Mouse (Mus musculus) CH12.LX (cell line): Measurements from ENCODE around the gene Cd300e. TPM values are rescaled to one million over a fixed set of nuclear protein-coding genes. Genes with fewer than 3 reads are reported as not detected.

Source experiments
- DNase-seq: peaks from one replicate; pipeline ENCODE4 v3.0.0-alpha.2; 2013; ENCODE audit errors: extremely low read depth
- H3K27ac ChIP-seq: 2 replicates; pipeline ENCODE4 v1.5.1; 2012; ENCODE audit warnings: low read depth, mild to moderate bottlenecking, control low read depth, moderate library complexity; ENCODE audit not compliant: insufficient read depth
- H3K27me3 ChIP-seq: replicated peaks from 2 replicates; pipeline ENCODE3; 2012; ENCODE audit warnings: inconsistent platforms
- H3K36me3 ChIP-seq, 2 experiments: replicated peaks in 1 of 2; 2 replicates each; pipeline versions ENCODE3 to v1.6.1; 2012; ENCODE audit warnings: inconsistent platforms in 1 of 2, low read length in 1 of 2, mild to moderate bottlenecking in 1 of 2, mixed read lengths in 1 of 2, moderate library complexity in 1 of 2; ENCODE audit not compliant: control insufficient read depth in 1 of 2, insufficient read depth in 1 of 2
- H3K4me1 ChIP-seq, 2 experiments: 2 replicates each; pipeline ENCODE4 v1.6.1; 2012; ENCODE audit warnings: inconsistent platforms in 1 of 2, moderate library complexity in 1 of 2; ENCODE audit not compliant: insufficient read depth in 2 of 2, control insufficient read depth in 1 of 2
- H3K4me2 ChIP-seq: 2 replicates; pipeline ENCODE4 v1.6.1; 2012; ENCODE audit warnings: low read depth, mild to moderate bottlenecking, control low read depth; ENCODE audit not compliant: poor library complexity, insufficient read depth, severe bottlenecking
- H3K4me3 ChIP-seq, 3 experiments: fragments of 150-350 bp in 1 of 3; sonication (generic) in 1 of 3; replicated peaks in 1 of 3; 2 replicates each; pipeline versions ENCODE3 to v1.5.1; 2011 to 2012; ENCODE audit warnings: low read depth in 2 of 3, low read length in 2 of 3, mild to moderate bottlenecking in 2 of 3, moderate library complexity in 2 of 3, control low read depth in 1 of 3, improper control_type of control experiment in 1 of 3, inconsistent platforms in 1 of 3, mixed read lengths in 1 of 3; ENCODE audit not compliant: poor library complexity in 1 of 3
- H3K79me2 ChIP-seq: replicated peaks from 2 replicates; pipeline ENCODE4 v1.6.1; 2012; ENCODE audit warnings: mild to moderate bottlenecking, moderate library complexity; ENCODE audit not compliant: control insufficient read depth, poor library complexity, insufficient read depth, severe bottlenecking; ENCODE audit errors: extremely low read depth
- H3K9ac ChIP-seq: 2 replicates; pipeline ENCODE4 v1.6.1; 2012; ENCODE audit warnings: low read depth, mild to moderate bottlenecking, control low read depth, moderate library complexity; ENCODE audit not compliant: insufficient read depth
- H3K9me3 ChIP-seq: replicated peaks from 2 replicates; pipeline ENCODE3; 2012; ENCODE audit warnings: low read length, inconsistent platforms, mixed read lengths
- BHLHE40 ChIP-seq: IDR thresholded peaks from 2 replicates; pipeline ENCODE4 v1.6.1; 2011; ENCODE audit warnings: mild to moderate bottlenecking, low read depth, low read length, improper control_type of control experiment
- CHD2 ChIP-seq: IDR thresholded peaks from 2 replicates; pipeline ENCODE4 v1.6.1; 2011; ENCODE audit warnings: low read length, improper control_type of control experiment
- CTCF ChIP-seq, 2 experiments: IDR thresholded peaks in 1 of 2; conservative IDR thresholded peaks in 1 of 2; 2 replicates each; pipeline ENCODE4 v1.5.1; 2011 to 2012; ENCODE audit warnings: low read depth in 2 of 2, low read length in 2 of 2, improper control_type of control experiment in 1 of 2, inconsistent platforms in 1 of 2, mild to moderate bottlenecking in 1 of 2, moderate library complexity in 1 of 2
- E2F4 ChIP-seq: IDR thresholded peaks from 2 replicates; pipeline ENCODE4 v1.6.1; 2011; ENCODE audit warnings: low read depth, low read length, improper control_type of control experiment; ENCODE audit not compliant: insufficient replicate concordance
- ELF1 ChIP-seq: IDR thresholded peaks from 2 replicates; pipeline ENCODE4 v1.6.1; 2014; ENCODE audit warnings: low read depth, mild to moderate bottlenecking, inconsistent platforms, low read length, improper control_type of control experiment
- EP300 ChIP-seq: IDR thresholded peaks from 2 replicates; pipeline ENCODE4 v1.6.1; 2011; ENCODE audit warnings: low read length, improper control_type of control experiment
- GABPA ChIP-seq: IDR thresholded peaks from 2 replicates; pipeline ENCODE4 v1.6.1; 2012; ENCODE audit warnings: low read depth, low read length, improper control_type of control experiment, inconsistent platforms; ENCODE audit not compliant: insufficient replicate concordance
- HCFC1 ChIP-seq: IDR thresholded peaks from 2 replicates; pipeline ENCODE4 v1.6.1; 2012; ENCODE audit warnings: low read depth, mild to moderate bottlenecking, inconsistent platforms, low read length, improper control_type of control experiment
- IRF4 ChIP-seq: IDR thresholded peaks from 2 replicates; pipeline ENCODE4 v1.6.1; 2014; ENCODE audit warnings: low read depth, mild to moderate bottlenecking, inconsistent platforms, low read length, improper control_type of control experiment
- JUND ChIP-seq: conservative IDR thresholded peaks from 2 replicates; pipeline ENCODE4 v1.6.1; 2011; ENCODE audit warnings: low read depth, low read length, improper control_type of control experiment
- MAX ChIP-seq: IDR thresholded peaks from 2 replicates; pipeline ENCODE4 v1.6.1; 2011; ENCODE audit warnings: low read length, improper control_type of control experiment
- MEF2A ChIP-seq: IDR thresholded peaks from 2 replicates; pipeline ENCODE4 v1.6.1; 2014; ENCODE audit warnings: low read depth, mild to moderate bottlenecking, inconsistent platforms, low read length, improper control_type of control experiment, borderline replicate concordance
- MXI1 ChIP-seq: IDR thresholded peaks from 2 replicates; pipeline ENCODE4 v1.6.1; 2011; ENCODE audit warnings: mild to moderate bottlenecking, low read depth, low read length, improper control_type of control experiment
- MYC ChIP-seq: IDR thresholded peaks from 2 replicates; pipeline ENCODE4 v1.6.1; 2011; ENCODE audit warnings: low read depth, mild to moderate bottlenecking, improper control_type of control experiment, low read length
- NELFE ChIP-seq: IDR thresholded peaks from 2 replicates; pipeline ENCODE4 v1.6.1; 2011; ENCODE audit warnings: low read depth, low read length, improper control_type of control experiment
- NRF1 ChIP-seq: IDR thresholded peaks from 2 replicates; pipeline ENCODE4 v1.6.1; 2014; ENCODE audit warnings: low read depth, mild to moderate bottlenecking, inconsistent platforms, low read length, improper control_type of control experiment, moderate library complexity
- POLR2A ChIP-seq: IDR thresholded peaks from 2 replicates; pipeline ENCODE4 v1.6.1; 2011; ENCODE audit warnings: low read depth, mild to moderate bottlenecking, improper control_type of control experiment, low read length
- SMC3 ChIP-seq: IDR thresholded peaks from 2 replicates; pipeline ENCODE4 v1.6.1; 2011; ENCODE audit warnings: low read depth, low read length, improper control_type of control experiment
- UBTF ChIP-seq: IDR thresholded peaks from 2 replicates; pipeline ENCODE4 v1.6.1; 2012; ENCODE audit warnings: low read depth, mild to moderate bottlenecking, inconsistent platforms, low read length, improper control_type of control experiment, moderate library complexity
- USF1 ChIP-seq: IDR thresholded peaks from 2 replicates; pipeline ENCODE4 v1.6.1; 2014; ENCODE audit warnings: low read depth, mild to moderate bottlenecking, inconsistent platforms, low read length, improper control_type of control experiment
- ZC3H11A ChIP-seq: IDR thresholded peaks from 2 replicates; pipeline ENCODE4 v1.6.1; 2012; ENCODE audit warnings: low read depth, mild to moderate bottlenecking, inconsistent platforms, low read length, improper control_type of control experiment
- ZMIZ1 ChIP-seq: IDR thresholded peaks from 2 replicates; pipeline ENCODE4 v1.6.1; 2012; ENCODE audit warnings: low read depth, mild to moderate bottlenecking, inconsistent platforms, low read length, improper control_type of control experiment
- ZNF384 ChIP-seq: IDR thresholded peaks from 2 replicates; pipeline ENCODE4 v1.6.1; 2012; ENCODE audit warnings: low read depth, low read length, improper control_type of control experiment, inconsistent platforms
- dilution Hi-C: fragments of 300-500 bp; cut with MboI; formaldehyde crosslinking; loops from 2 replicates; pipeline ENCODE4 v1.14.3; 2020; ENCODE audit warnings: low sequenced_read_pairs; ENCODE audit not compliant: extremely low pct_unique_long_range_greater_than_20kb, extremely low pct_ligation_motif_present
- in situ Hi-C: fragments of 300-500 bp; cut with MboI; formaldehyde crosslinking; loops from 3 replicates; pipeline ENCODE4 v1.14.3; 2019; ENCODE audit warnings: low sequenced_read_pairs, low pct_ligation_motif_present, low pct_unique_long_range_greater_than_20kb, mixed read lengths
- polyA plus RNA-seq: library from polyadenylated mRNA; unstranded; fragments of >175 nt; gene quantifications from 2 replicates; pipeline ENCODE4 v1.2.1, GENCODE M21; 2012; ENCODE audit warnings: low read depth; ENCODE audit not compliant: insufficient read length
- total RNA-seq, 2 experiments: library from RNA; depleted of rRNA; stranded (reverse); fragments of 300-350 nt in 1 of 2; fragments of >200 nt in 1 of 2; gene quantifications; 2 replicates each; pipeline ENCODE4 v1.2.3; 2012 to 2014

The Cd300e gene
- total and polyA plus RNA-seq, 3 experiments = not detected

DNA sequence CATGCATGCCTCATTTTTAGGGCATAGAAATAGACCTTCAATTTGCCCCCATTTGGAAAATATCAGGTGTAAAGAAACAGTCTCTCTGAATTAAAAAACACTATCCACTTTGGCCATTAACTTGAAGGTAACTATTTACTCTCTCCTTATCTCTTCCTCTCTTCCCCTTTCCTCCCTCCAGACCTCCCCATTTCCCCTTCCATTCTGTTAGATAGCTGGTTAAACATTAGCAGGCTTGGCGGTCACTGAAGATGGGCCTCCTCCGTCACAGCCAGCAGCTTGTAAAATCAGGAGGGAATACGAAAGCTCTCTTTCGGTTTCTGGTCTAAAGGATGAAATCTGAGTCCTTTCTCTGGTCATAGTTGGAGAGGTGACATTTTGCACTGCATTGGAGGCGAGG is 13.9 kb upstream of the Cd300e start:
- no peak overlapping the region for H3K4me3 ChIP-seq
- no peak overlapping the region for H3K27ac ChIP-seq
- H3K4me1 ChIP-seq = peaks cover 5 to 12% of the 10 kb centered on the region in 2 experiments; a peak in 3 of 4 replicates
- dilution Hi-C loops = no loop called here
- H3K9me3 ChIP-seq = peaks cover 6% of the 10 kb centered on the region
- 0 out of 2 replicates have a peak, but pooled peaks have one; percentile 40 for TF ChIP-seq UBTF
- TF ChIP-seq ZC3H11A = no peak
- no peaks in the 10 kb centered on the region for H3K79me2 ChIP-seq
- in situ Hi-C loops = no loop called here
- H3K4me2 ChIP-seq = no peak overlapping the region
- H3K9ac ChIP-seq = no peak overlapping the region
- DNase-seq = no peak
- no peaks in the 10 kb centered on the region for H3K36me3 ChIP-seq
- H3K27me3 ChIP-seq = peaks cover 50% of the 10 kb centered on the region

DNA sequence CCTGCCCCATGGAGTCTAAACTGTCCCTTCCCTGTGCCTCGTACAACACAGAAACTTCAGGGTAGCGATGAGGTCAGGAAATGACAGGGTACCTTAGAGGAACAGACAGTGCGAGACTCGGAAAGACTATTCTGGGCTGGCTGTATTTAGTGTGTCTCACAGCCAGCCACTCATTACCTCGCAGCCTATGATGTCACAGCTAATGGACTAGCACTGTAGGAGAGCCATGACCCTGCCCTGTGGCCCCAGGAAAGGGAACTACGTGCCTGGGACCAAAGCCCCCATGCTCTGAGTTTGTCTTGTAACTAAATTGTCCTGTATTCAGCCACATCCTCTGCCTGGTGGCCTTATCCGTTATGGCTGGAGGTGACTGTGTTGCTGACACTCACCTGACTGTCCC is 13.4 kb upstream of the Cd300e start:
- Histone ChIP-seq H3K27ac (no peak overlapping the region), H3K4me2 (no peak overlapping the region), H3K4me3 (no peak overlapping the region), H3K4me1 (peaks cover 5 to 12% of the 10 kb centered on the region in 2 experiments; a peak in 3 of 4 replicates), H3K9ac (no peak overlapping the region), H3K9me3 (peaks cover 6% of the 10 kb centered on the region), H3K79me2 (no peaks in the 10 kb centered on the region), H3K27me3 (peaks cover 54% of the 10 kb centered on the region), H3K36me3 (no peaks in the 10 kb centered on the region)
- in situ Hi-C loops = no loop called here
- dilution Hi-C loops = no loop called here
- no peak for DNase-seq
- no peak for TF ChIP-seq ZNF384
- TF ChIP-seq E2F4 = no peak
- no peak for TF ChIP-seq JUND
- TF ChIP-seq USF1 = no peak
- no peak for TF ChIP-seq NELFE
- no peak for TF ChIP-seq IRF4

DNA sequence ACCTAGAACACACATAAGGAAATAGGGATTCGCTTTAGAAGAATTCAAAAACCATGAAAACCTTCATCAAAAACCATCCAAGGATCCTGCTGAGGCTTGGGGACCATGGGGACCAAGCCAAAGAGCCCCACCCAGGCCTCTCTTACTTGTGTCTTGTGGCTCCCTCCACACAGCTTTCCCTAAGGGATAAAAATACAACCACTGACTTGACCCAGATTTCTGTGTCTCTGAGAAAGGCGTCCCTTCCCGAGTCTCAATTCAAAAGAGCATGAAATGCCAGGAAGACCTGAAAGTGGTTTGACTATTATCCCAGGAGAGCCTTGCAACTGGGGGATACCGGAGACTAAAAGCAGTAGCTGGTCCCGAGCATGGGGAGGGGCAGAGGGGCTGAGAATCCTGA is 11.0 kb upstream of the Cd300e start:
- in situ Hi-C loops = no loop called here
- TF ChIP-seq MEF2A (no peak), SMC3 (no peak), HCFC1 (no peak), NELFE (no peak), CTCF (conservative IDR thresholded peaks at IDR 0.05 in 1 of 2, IDR thresholded peaks at IDR 0.05 in 1 of 2; ENCODE audit: low read depth in 2 of 2, low read length in 2 of 2) (no peak), ELF1 (no peak), MAX (no peak), E2F4 (no peak), MYC (no peak), NRF1 (no peak), BHLHE40 (no peak), GABPA (no peak), CHD2 (no peak), ZMIZ1 (no peak), JUND (no peak), POLR2A (no peak), MXI1 (no peak), EP300 (no peak)
- H3K36me3 ChIP-seq = no peaks in the 10 kb centered on the region
- no peak overlapping the region for H3K4me2 ChIP-seq
- peaks cover 6% of the 10 kb centered on the region for H3K9me3 ChIP-seq
- dilution Hi-C loops = no loop called here
- H3K9ac ChIP-seq = no peak overlapping the region
- no peaks in the 10 kb centered on the region for H3K79me2 ChIP-seq
- H3K27ac ChIP-seq = no peak overlapping the region
- H3K27me3 ChIP-seq = peaks cover 75% of the 10 kb centered on the region
- no peak overlapping the region for H3K4me3 ChIP-seq
- peaks cover 5 to 9% of the 10 kb centered on the region in 2 experiments; a peak in 3 of 4 replicates for H3K4me1 ChIP-seq
- DNase-seq = no peak
